Mouse (Mus musculus) lung, embryonic 14.5 days (tissue): ENCODE measurements at regions not wholly inside any gene's neighbourhood (a gene's known extent, or its start where the extent isn't known, plus 50 kb on each side); places are given as distances from the start of the nearest gene placed in this dataset.

Experiments
- ATAC-seq: fragments of 200-750 bp; cut with Nextera tagmentation; 2 replicates; pipeline ENCODE4 v1.8.0; 2017; ENCODE audit warnings: mild to moderate bottlenecking, moderate TSS enrichment, moderate library complexity; ENCODE audit not compliant: insufficient read depth
- DNase-seq: peaks from one replicate; pipeline ENCODE4 v3.0.0-alpha.2; 2015
- H3K27ac ChIP-seq: fragments of 300-500 bp; sonication (generic); 2 replicates; pipeline ENCODE4 v1.5.1; 2014; ENCODE audit warnings: low read depth, mild to moderate bottlenecking, moderate library complexity
- H3K27me3 ChIP-seq: fragments of 300-500 bp; sonication (generic); 2 replicates; pipeline ENCODE4 v1.6.1; 2014; ENCODE audit warnings: low read length, control low read depth; ENCODE audit not compliant: insufficient read depth
- H3K36me3 ChIP-seq: fragments of 300-500 bp; sonication (generic); 2 replicates; pipeline ENCODE4 v1.6.1; 2014; ENCODE audit warnings: control low read depth; ENCODE audit not compliant: insufficient read depth
- H3K4me1 ChIP-seq: fragments of 300-500 bp; sonication (generic); 2 replicates; pipeline ENCODE4 v1.6.1; 2014; ENCODE audit warnings: antibody characterized with exemption, control low read depth; ENCODE audit not compliant: insufficient read depth
- H3K4me2 ChIP-seq: fragments of 300-500 bp; sonication (generic); 2 replicates; pipeline ENCODE4 v1.6.1; 2014; ENCODE audit warnings: mild to moderate bottlenecking
- H3K4me3 ChIP-seq: fragments of 300-500 bp; sonication (generic); 2 replicates; pipeline ENCODE4 v1.5.1; 2014; ENCODE audit warnings: low read depth, low read length
- H3K9ac ChIP-seq: fragments of 300-500 bp; sonication (generic); 2 replicates; pipeline ENCODE4 v1.6.1; 2014
- H3K9me3 ChIP-seq: fragments of 300-500 bp; sonication (generic); 2 replicates; pipeline ENCODE4 v1.6.1; 2016; ENCODE audit warnings: low read depth, low read length, control low read depth
- CTCF ChIP-seq: IDR thresholded peaks from 2 replicates; pipeline ENCODE4 v1.5.1; 2016; ENCODE audit warnings: antibody characterized with exemption, low read depth
- WGBS: fragments of 180-500 bp; shearing (Covaris S2); extraction: QIAGEN DNeasy Blood & Tissue Kit; methylation state at CpG from one replicate; pipeline ENCODE4 v1.1.7; 2014; 5-methylcytosine and 5-hydroxymethylcytosine counted together

- no peak for TF ChIP-seq CTCF
- H3K4me3 ChIP-seq: no peak overlapping the region
- H3K27ac ChIP-seq: no peak overlapping the region
- H3K4me1 ChIP-seq: no peaks in the 10 kb centered on the region
- H3K9ac ChIP-seq: no peak overlapping the region
- 69% methylated on average over 3 of the region's 3 CpGs for WGBS
- H3K36me3 ChIP-seq: no peaks in the 10 kb centered on the region
- DNase-seq: no peak
- no peaks in the 10 kb centered on the region for H3K9me3 ChIP-seq
- ATAC-seq: no peak
- no peaks in the 10 kb centered on the region for H3K27me3 ChIP-seq
- H3K4me2 ChIP-seq: no peak overlapping the region
These were observed 64.1 kb upstream of the Podxl start for GRCm38 (mm10) chr6:31627912-31628311.

GRCm38 (mm10) chr6:31625055-31625454, 61.3 kb upstream of the Podxl start:
- no peak overlapping the region for H3K9ac ChIP-seq
- H3K36me3 ChIP-seq: no peaks in the 10 kb centered on the region
- H3K4me2 ChIP-seq: no peak overlapping the region
- no peak for ATAC-seq
- H3K4me3 ChIP-seq: no peak overlapping the region
- H3K27me3 ChIP-seq: no peaks in the 10 kb centered on the region
- H3K9me3 ChIP-seq: no peaks in the 10 kb centered on the region
- no peak overlapping the region for H3K27ac ChIP-seq
- no peaks in the 10 kb centered on the region for H3K4me1 ChIP-seq
- 61% methylated on average over 2 of the region's 2 CpGs for WGBS
- TF ChIP-seq CTCF: no peak
- DNase-seq: no peak

GRCm38 (mm10) chr6:31624374-31624773, 60.6 kb upstream of the Podxl start:
- H3K36me3 ChIP-seq: no peaks in the 10 kb centered on the region
- H3K27me3 ChIP-seq: no peaks in the 10 kb centered on the region
- WGBS: 78% methylated on average over 10 of the region's 10 CpGs
- no peaks in the 10 kb centered on the region for H3K9me3 ChIP-seq
- ATAC-seq (no peak), DNase-seq (no peak)
- H3K9ac ChIP-seq: no peak overlapping the region
- no peak for TF ChIP-seq CTCF
- no peak overlapping the region for H3K4me2 ChIP-seq
- H3K4me3 ChIP-seq: no peak overlapping the region
- peaks cover 1% of the 10 kb centered on the region; the same call in 1 of the 2 replicates for H3K4me1 ChIP-seq
- H3K27ac ChIP-seq: no peak overlapping the region

- WGBS: 38% methylated on average over 6 of the region's 6 CpGs
- Histone ChIP-seq H3K4me1 (peaks cover 9% of the 10 kb centered on the region), H3K36me3 (no peaks in the 10 kb centered on the region), H3K9me3 (no peaks in the 10 kb centered on the region), H3K9ac (no peak overlapping the region), H3K27ac (no peak overlapping the region), H3K4me3 (no peak overlapping the region), H3K27me3 (no peaks in the 10 kb centered on the region), H3K4me2 (no peak overlapping the region)
- ATAC-seq: no peak
- no peak for DNase-seq
- no peak for TF ChIP-seq CTCF
These were observed 57.2 kb upstream of the Podxl start for GRCm38 (mm10) chr6:31621023-31621422.

GRCm38 (mm10) chr6:31618852-31619251, 55.1 kb upstream of the Podxl start:
- no peak for TF ChIP-seq CTCF
- Histone ChIP-seq H3K27me3 (no peaks in the 10 kb centered on the region), H3K36me3 (no peaks in the 10 kb centered on the region), H3K4me3 (no peak overlapping the region), H3K27ac (no peak overlapping the region), H3K9me3 (no peaks in the 10 kb centered on the region), H3K9ac (no peak overlapping the region; the same call in 1 of the 2 replicates), H3K4me1 (peaks cover 9% of the 10 kb centered on the region), H3K4me2 (no peak overlapping the region)
- DNase-seq: no peak
- ATAC-seq: no peak
- 57% methylated on average over 2 of the region's 2 CpGs for WGBS

GRCm38 (mm10) chr6:31617341-31617740, 53.6 kb upstream of the Podxl start:
- H3K4me2 ChIP-seq: 0 out of 2 replicates have a peak overlapping the region, but pooled peaks have one; percentile 6
- H3K27ac ChIP-seq: no peak overlapping the region
- ATAC-seq (no peak; the same call in 1 of the 2 replicates), DNase-seq (peak; percentile 64)
- H3K9me3 ChIP-seq: no peaks in the 10 kb centered on the region
- no peaks in the 10 kb centered on the region for H3K27me3 ChIP-seq
- no peak overlapping the region for H3K9ac ChIP-seq
- no peaks in the 10 kb centered on the region for H3K36me3 ChIP-seq
- WGBS: 9% methylated on average over 8 of the region's 8 CpGs
- no peak for TF ChIP-seq CTCF
- peaks cover 15% of the 10 kb centered on the region for H3K4me1 ChIP-seq
- H3K4me3 ChIP-seq: no peak overlapping the region

- Histone ChIP-seq H3K4me1 (peaks cover 15% of the 10 kb centered on the region), H3K4me2 (no peak overlapping the region), H3K4me3 (no peak overlapping the region), H3K27ac (no peak overlapping the region), H3K9ac (no peak overlapping the region), H3K9me3 (no peaks in the 10 kb centered on the region), H3K27me3 (no peaks in the 10 kb centered on the region), H3K36me3 (no peaks in the 10 kb centered on the region)
- ATAC-seq: no peak
- TF ChIP-seq CTCF: no peak
- 58% methylated on average over 4 of the region's 4 CpGs for WGBS
- no peak for DNase-seq
These were observed 51.7 kb upstream of the Podxl start for GRCm38 (mm10) chr6:31615426-31615970.
